Mouse (Mus musculus) embryonic fibroblast, embryonic 13.5 days (primary cell): ENCODE data around the gene Eif2b5. TPM values are rescaled to one million over a fixed set of nuclear protein-coding genes. Genes with fewer than 3 reads are reported as not detected.
A peak's percentile ranks its signal among the peaks of the same experiment; 100 is the strongest.
"Not testable (repeated sequence)": the region's sequence is repeated elsewhere in the genome, so short reads cannot be mapped to it uniquely, and the experiment has no call there.

Experiments
- H3K27ac ChIP-seq: 2 replicates; pipeline ENCODE4 v1.5.1; 2012; ENCODE audit warnings: low read length, control low read depth, inconsistent platforms; ENCODE audit not compliant: insufficient read depth
- H3K4me1 ChIP-seq: 2 replicates; pipeline ENCODE4 v1.6.1; 2011; ENCODE audit warnings: low read length; ENCODE audit not compliant: control insufficient read depth, insufficient read depth
- H3K4me3 ChIP-seq: 2 replicates; pipeline ENCODE4 v1.5.1; 2011; ENCODE audit warnings: mild to moderate bottlenecking, control low read depth, low read length; ENCODE audit not compliant: insufficient read depth
- CTCF ChIP-seq: IDR thresholded peaks from 2 replicates; pipeline ENCODE4 v1.5.1; 2011; ENCODE audit warnings: mild to moderate bottlenecking, control low read depth, low read length, moderate library complexity, borderline replicate concordance; ENCODE audit not compliant: insufficient read depth
- POLR2A ChIP-seq: IDR thresholded peaks from 2 replicates; pipeline ENCODE4 v1.6.1; 2011; ENCODE audit warnings: low read depth, mild to moderate bottlenecking, control low read depth, low read length, moderate library complexity
- polyA plus RNA-seq: library from polyadenylated mRNA; stranded (reverse); fragments of >200 nt; gene quantifications from 2 replicates; pipeline ENCODE4 v1.2.4, GENCODE M21; 2011; ENCODE audit warnings: low read depth; ENCODE audit not compliant: missing spikeins, insufficient read length

The Eif2b5 gene
- polyA plus RNA-seq, 1 experiment: 53.8 TPM

DNA sequence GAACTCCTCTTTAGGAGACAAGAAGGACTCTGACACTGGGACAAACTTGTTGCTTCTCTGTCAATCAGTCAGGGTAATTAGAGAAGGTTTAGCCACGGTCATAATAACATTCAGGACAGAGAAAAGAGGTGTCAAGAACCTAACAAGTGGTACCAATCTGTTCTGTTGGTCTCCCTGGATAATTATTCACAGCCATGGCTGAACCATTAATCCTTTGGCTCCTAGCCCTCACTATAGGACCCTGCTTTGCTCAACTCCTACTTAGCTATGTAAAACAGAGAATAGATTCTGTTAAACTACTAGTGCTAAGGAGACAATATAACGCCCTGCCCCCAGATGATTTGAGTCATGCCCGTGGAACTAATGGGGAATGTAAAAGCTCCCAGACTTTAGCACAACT is 12.6 kb upstream of the Eif2b5 start:
- no peak for TF ChIP-seq POLR2A
- TF ChIP-seq CTCF: no peak
- no peak overlapping the region for H3K4me3 ChIP-seq
- no peak overlapping the region for H3K27ac ChIP-seq
- H3K4me1 ChIP-seq: peaks cover 2% of the 10 kb centered on the region; the same call in 1 of the 2 replicates

DNA sequence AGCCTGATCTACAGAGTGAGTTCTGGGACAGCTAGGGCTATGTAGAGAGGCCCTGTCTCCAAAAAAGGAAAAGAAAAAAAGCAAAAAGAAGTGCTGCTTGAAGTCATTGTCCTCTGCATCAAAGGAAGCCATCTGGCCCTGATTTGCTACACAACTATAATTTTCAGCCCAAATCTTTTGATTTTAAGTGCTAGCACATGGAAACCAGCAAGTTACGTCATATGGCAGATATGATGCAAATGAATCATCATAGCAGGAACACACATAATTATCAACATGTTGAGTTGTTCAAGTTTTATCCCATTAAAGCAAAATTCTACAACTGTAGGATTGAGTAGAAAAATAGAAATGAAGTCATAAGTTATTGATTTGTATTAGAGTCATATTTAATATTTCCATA is 10.5 kb upstream of the Eif2b5 start:
- peak overlapping the region; percentile 38; the same call in 1 of the 2 replicates for H3K27ac ChIP-seq
- peaks cover 2% of the 10 kb centered on the region; the same call in 1 of the 2 replicates for H3K4me1 ChIP-seq
- TF ChIP-seq POLR2A (no peak), CTCF (no peak)
- no peak overlapping the region for H3K4me3 ChIP-seq

DNA sequence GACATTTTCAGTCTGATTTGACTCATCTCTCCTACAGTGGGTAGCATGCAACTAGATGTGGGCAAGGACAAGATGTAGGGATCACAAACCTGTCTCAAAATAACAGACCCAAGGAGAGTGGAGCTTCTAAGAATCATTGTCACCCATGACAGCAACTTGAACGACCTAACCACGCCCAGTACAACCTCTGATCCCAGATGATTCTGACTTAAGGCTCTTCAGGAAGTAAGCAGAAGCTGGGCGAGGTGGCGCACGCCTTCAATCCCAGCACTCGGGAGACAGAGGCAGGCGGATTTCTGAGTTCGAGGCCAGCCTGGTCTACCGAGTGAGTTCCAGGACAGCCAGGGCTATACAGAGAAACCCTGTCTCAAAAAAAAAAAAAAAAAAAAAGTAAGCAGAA is 9.9 kb upstream of the Eif2b5 start:
- not testable (repeated sequence) for H3K4me1 ChIP-seq, H3K4me3 ChIP-seq, H3K27ac ChIP-seq

GRCm38 (mm10) chr16:20489233-20489632 is 9.4 kb upstream of the Eif2b5 start:
- peaks cover 2% of the 10 kb centered on the region; the same call in 1 of the 2 replicates for H3K4me1 ChIP-seq
- no peak overlapping the region for H3K4me3 ChIP-seq
- no peak overlapping the region for H3K27ac ChIP-seq
- TF ChIP-seq POLR2A (no peak), CTCF (no peak)

GRCm38 (mm10) chr16:20490581-20490980 is 8.0 kb upstream of the Eif2b5 start:
- Histone ChIP-seq H3K27ac (no peak overlapping the region), H3K4me1 (peaks cover 2% of the 10 kb centered on the region; the same call in 1 of the 2 replicates), H3K4me3 (no peak overlapping the region)
- TF ChIP-seq CTCF (peak; percentile 33; the same call in 1 of the 2 replicates), POLR2A (no peak)

GRCm38 (mm10) chr16:20491301-20491700 is 7.3 kb upstream of the Eif2b5 start:
- Histone ChIP-seq H3K4me3 (no peak overlapping the region), H3K27ac (no peak overlapping the region), H3K4me1 (peaks cover 2% of the 10 kb centered on the region; the same call in 1 of the 2 replicates)
- no peak for TF ChIP-seq POLR2A
- TF ChIP-seq CTCF: no peak

- Histone ChIP-seq H3K4me3 (no peak overlapping the region), H3K27ac (no peak overlapping the region), H3K4me1 (no peaks in the 10 kb centered on the region; the same call in 1 of the 2 replicates)
- TF ChIP-seq POLR2A (no peak), CTCF (no peak)
These were observed 5.2 kb upstream of the Eif2b5 start for GRCm38 (mm10) chr16:20493452-20493851.

GRCm38 (mm10) chr16:20496671-20497600 is 1.7 kb upstream of the Eif2b5 start:
- Histone ChIP-seq H3K4me1 (no peaks in the 10 kb centered on the region; the same call in 1 of the 2 replicates), H3K4me3 (peak overlapping the region; percentile 31), H3K27ac (peak overlapping the region; percentile 77)
- TF ChIP-seq CTCF (no peak), POLR2A (peak; percentile 34; the same call in 1 of the 2 replicates)

DNA sequence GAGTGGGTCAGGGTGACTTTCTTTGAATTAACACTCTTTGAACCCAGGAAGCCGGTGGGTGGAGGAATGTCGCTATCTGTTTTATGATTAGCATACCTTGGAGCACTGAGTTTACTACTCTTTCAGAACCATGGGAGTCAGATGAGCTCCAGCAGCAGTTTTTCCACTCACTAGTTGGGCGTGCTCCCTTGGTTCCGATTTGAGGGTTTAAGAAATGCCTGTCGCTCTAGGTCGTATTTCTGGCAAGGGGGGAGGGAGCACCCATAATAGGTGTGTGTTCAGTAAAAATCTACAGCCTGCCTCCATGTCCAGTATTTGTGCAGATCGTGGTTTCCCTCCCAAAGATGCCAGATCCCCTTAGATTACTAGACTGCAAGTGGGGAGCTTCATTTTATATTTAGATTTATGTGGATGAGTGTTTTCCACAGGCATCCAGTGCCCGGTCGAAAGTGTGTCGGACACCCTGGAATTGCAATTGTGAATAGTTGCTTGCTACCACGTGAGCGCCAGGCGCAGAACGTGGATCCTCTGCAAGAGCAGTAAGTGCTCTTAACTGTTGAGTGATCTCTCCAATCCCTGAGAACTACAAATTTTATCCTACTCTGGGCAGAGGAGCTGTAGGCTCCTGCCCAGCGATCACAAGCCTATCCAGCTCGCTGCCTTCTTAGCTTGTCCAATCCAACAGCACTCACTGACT is 489 bp upstream of the Eif2b5 start:
- Histone ChIP-seq H3K4me1 (no peaks in the 10 kb centered on the region; the same call in 1 of the 2 replicates), H3K27ac (peak overlapping the region; percentile 16), H3K4me3 (peak overlapping the region; percentile 93)
- TF ChIP-seq CTCF (no peak), POLR2A (no peak)

DNA sequence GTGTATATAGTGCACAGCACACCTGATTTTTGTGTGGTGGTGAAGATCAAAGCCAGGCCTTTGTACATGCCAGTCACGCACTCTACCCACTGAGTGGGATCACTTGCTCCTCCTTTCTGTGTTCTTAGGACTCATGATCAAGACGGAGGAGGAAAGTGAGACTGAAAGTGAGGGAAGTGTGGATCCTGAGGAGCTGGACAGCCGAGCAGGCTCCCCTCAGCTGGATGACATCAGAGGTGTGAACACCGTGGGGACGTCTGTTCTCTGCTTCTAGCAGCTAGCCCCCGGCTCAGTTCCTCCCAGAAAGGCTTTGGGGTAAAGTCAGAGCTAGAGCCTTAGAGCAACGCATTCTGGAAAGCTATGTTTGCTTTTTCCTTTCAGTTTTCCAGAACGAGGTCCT is 7.4 kb downstream of the Eif2b5 start:
- H3K4me3 ChIP-seq: no peak overlapping the region
- no peaks in the 10 kb centered on the region; the same call in 1 of the 2 replicates for H3K4me1 ChIP-seq
- TF ChIP-seq CTCF: no peak
- TF ChIP-seq POLR2A: no peak
- H3K27ac ChIP-seq: no peak overlapping the region
